Mouse (Mus musculus) monocyte, adult 2 months (primary cell): ENCODE results near the gene Alg5.
"Not testable (repeated sequence)": the region's sequence is repeated elsewhere in the genome, so short reads cannot be mapped to it uniquely, and the experiment has no call there.

ENCODE experiments used
- DNase-seq, 2 experiments: peaks; one replicate each; pipeline ENCODE4 v3.0.0; 2022; ENCODE audit warnings: low spot score in 2 of 2, low read depth in 1 of 2

The Alg5 gene

DNA sequence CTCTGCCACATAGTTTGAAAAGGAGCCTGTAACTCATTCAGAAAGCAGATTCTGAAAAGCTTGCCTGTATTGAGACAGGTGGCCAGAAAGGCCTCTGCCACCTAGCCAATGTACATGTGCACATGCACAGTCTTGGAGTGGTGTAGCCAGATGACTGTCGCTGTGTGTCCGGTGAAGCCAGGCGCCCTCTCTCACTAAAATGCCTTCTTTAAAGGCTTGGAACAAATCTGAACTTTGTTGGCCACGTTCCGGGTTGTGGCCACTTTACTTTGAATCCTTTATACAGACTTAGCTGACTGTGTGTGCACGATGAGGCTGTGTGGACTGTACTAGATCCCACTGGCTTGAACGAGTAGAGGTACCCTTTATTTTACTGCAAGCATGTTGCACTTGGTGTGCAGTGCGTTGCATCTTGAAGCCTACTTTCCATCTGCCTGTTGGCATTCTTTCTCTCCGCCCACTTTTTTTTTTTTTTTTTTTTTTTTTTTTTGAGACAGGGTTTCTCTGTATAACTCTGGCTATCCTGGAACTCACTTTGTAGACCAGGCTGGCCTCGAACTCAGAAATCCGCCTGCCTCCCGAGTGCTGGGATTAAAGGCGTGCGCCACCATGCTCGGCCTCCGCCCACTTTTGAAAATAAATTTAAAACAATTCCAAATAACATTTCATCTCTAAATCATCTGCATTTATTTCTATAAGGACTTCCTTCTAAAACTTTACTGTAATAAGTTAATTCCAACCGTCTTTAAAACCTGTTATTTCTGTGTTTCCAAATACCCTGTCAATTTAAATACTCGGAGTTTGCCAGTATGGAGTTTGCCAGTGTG is 975 bp downstream of the Alg5 start:
- DNase-seq: no peak

DNA sequence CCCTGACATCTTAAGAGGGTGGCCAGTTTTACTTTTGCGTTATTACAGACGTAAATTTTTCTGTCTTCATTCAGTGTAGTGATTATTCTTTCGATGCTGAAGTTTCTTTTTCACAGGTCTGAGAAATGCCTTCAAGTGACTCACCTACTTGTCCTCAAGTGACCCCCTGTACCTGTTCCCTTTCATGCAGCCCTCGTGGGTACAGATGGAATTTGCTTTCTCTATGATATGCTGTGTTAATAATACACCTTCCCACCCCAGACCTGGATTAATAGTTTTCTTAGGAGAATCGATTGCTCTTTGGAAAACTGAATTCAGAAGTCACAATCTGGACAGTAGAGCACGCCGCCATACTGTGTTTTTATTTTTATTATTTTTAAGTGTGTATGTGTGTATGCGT is 2.0 kb downstream of the Alg5 start:
- DNase-seq: no peak

DNA sequence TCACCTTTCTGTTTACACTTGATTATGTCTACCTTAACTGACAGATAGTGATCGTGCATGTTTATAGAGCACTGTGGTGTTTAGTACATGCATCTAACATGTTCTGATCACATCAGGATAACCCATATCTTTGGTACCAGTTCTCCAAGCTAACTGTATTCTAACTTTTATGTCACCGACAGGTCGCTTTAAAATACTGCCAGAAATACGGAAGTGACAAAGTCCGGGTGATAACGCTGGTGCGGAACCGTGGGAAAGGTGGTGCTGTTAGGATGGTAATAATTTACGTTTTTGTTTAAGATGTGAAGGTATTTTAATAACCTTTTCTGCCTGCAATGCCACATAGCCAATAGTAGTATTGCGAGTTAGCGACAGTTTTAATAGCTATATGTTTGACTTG is 6.6 kb downstream of the Alg5 start:
- no peak for DNase-seq

GRCm38 (mm10) chr3:54745799-54746198 is 10.5 kb downstream of the Alg5 start:
- DNase-seq: no peak

DNA sequence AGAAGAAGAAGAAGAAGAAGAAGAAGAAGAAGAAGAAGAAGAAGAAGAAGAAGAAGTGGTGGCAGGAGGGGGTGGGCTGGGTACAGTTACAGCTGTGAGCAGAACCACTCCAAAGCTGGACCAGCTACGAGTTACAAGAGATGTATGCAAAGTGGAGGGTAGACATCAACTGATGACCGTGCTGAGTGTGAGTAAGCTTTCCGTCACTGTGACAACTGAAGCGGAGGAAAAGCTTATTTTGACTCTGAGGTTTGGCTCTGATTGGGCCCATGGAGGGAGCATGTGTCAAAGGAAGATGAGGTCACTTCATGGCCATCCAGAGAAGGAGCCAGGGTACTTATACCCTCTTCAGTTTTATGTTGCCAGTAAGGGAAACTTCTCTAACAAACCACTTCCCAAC is 18.1 kb downstream of the Alg5 start:
- no peak for DNase-seq

DNA sequence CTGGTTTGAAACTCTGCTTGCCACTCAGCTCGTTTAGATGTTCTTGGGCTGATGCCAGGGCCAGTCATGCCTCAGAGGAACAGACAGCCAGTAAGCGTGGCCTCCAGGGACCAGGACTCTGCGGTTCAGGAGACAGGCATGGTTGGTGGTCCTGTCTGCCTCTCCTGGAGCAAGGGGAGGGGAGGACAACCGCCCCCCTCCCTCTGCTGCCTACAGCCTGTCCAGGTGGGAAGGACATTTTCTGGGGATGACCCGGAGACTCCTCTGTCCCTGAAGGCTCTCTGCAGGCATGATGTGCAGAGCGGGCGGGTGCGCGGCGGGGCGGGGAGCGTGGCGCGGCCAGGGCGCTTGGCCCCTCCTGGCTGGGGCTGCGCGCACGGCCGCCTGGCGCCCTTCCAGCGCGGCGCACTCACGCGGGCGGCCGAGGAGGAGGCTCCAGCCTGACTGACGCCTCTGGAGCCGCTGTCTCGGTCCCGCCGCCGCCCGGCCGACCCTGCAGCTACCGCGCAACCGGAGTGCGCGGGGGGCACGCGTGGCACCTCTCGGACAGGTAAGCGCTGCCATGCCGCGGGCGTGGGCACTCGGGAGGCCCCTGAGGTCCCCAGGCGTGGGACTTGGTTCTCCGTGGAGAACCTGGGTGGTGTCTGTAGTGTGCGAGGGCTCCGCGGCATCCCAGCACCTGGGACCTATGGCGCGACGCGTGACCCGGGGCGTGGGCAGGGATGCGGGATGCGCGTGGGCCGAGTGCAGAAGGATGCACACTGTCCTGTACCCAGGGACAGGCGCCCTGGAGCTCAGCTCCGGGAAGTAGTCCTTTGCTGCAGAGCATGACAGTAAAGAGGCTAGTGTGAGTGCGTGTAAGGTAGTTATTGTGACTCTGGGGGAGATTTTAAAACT is 20.1 kb downstream of the Alg5 start, which contains the start of gene Smad9:
Gene Smad9, plus strand, starts transcription at position 438 of the 897 bp plus-strand sequence.
- no peak for DNase-seq

DNA sequence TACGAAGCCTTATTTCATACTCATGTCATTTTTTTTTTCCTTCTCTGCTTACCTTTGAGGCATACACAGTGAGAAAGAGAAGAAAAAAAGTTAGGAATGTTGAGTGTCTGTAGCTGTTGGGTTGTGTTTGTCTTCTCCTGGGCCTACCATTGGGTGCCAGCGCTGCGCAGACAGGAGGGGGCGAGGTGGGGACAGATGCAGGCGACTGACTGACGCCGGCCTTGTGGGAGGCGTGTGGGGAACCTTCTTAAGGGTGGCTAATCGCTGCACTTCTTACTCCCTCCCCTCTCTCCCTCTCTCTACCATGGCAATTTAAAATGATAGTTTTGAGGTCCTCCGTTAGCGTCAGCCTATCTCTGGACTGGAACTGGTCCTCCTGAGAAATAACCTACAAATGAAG is 20.7 kb downstream of the Alg5 start:
- no peak for DNase-seq

DNA sequence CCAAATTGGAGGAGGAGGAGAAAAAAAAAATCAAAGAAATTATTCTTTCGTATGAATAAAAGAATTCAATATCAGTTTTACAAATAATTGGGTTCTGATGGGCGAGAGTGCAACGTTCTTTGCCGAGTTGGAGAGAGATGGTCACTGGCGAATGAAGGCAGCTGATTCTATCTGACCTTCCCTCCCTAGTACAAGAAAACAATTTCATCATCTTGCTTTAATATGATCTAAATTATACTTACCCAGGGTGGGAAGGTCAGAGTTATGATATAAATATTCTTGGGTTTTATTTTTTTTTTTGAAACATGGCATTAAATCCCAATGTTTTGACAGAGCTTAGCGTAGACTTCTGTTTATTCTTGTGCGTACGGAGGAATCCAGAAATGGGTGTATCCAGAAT is 22.1 kb downstream of the Alg5 start:
- no peak for DNase-seq

GRCm38 (mm10) chr3:54759211-54759610 is 23.9 kb downstream of the Alg5 start:
- DNase-seq: no peak

GRCm38 (mm10) chr3:54760321-54761115 is 25.2 kb downstream of the Alg5 start:
- DNase-seq: no peak

DNA sequence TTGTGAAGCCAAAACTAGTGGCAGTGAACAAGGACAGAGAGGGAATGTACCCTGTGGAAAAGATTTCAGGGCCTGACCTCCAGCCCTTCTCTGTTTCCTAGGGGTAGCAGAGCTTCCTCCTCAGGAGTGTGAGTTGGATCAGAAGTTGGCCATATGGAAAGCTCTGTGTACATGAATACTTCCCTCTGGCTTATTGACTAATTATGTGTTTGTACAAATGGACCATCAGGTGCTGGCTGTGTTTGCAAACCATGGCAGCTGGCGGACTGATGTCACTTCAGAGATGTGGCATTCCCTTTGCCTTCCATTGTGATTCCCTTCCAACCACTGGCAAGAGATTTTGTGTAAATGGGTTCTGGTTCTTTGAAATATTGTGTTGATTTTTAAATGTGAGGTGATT is 25.9 kb downstream of the Alg5 start:
- DNase-seq: no peak

GRCm38 (mm10) chr3:54764418-54764817 is 29.1 kb downstream of the Alg5 start:
- DNase-seq: no peak

GRCm38 (mm10) chr3:54765521-54765920 is 30.2 kb downstream of the Alg5 start:
- not testable (repeated sequence) for DNase-seq

GRCm38 (mm10) chr3:54766034-54766433 is 30.7 kb downstream of the Alg5 start:
- no peak for DNase-seq

GRCm38 (mm10) chr3:54766811-54767210 is 31.5 kb downstream of the Alg5 start:
- DNase-seq: no peak

GRCm38 (mm10) chr3:54768592-54768991 is 33.3 kb downstream of the Alg5 start:
- no peak for DNase-seq

- no peak for DNase-seq
These were observed 34.3 kb downstream of the Alg5 start for GRCm38 (mm10) chr3:54769349-54770275.

DNA sequence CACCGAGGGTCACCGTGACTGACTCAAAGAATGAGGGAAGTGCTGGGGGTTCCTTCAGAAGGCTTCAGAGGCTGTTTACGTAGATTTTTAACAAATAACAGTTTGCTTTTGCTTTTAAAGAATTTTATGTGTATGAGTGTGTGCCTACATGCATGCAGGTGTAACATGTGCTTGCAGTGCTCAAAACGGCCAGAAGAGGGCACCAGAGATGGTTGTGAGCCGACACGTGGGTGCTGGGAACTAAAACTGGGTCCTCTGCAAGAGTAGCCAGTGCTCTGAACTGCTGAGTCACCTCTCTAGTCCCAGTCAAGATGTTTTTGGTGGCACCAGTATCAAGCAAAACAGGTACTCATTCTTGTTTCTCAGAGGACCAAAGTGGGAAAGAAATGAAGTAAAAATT is 38.3 kb downstream of the Alg5 start:
- no peak for DNase-seq

DNA sequence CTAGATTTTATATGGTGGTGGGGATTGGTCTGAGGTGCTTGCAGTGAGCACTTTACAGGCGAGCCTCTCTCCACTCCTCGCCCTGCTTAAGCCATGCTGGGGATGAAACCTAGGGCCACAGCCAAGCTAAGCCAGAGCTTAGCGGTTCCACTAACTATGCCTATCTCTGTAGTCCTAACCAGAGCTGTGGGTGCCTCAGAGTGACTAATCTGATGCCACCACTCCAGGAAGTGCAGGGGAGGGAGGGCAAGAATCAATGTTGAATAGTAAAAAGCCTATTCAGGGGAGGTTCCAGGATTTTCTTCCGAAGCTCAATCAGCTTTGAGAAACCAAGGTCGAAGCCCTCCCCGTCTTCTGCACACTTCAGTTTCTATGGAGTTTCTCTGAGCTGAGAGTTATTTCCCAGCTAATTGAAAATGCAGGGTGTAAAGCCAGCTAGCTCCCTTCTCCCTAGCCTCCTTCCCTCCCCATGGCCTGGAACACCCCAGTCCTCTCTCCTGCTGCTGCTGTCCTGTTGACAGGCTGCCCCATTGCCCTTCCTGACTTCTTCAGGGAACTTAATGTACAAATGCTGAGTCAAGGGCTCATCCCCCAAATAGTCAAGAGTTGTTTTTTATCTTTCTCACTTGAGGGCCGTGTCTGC is 40.8 kb downstream of the Alg5 start:
- DNase-seq: no peak

DNA sequence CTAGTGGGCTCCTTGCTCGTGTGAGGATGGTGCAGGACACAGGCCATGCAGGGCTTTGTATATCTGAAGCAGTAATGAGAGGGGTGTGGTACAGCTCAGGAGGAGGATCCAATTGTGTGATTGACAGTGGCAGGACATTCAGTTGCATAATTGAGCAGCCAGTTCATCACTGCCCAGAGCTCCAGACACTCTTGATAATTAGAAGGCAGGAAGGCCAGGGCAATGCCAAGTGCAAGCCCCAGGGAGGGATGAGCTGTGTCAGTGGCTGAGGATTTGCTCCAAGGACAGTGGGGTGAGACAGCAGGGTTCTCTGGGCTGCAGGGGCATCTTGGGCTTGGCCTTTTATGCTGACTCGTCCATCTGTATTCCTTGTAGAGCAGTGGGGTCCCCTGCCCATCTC is 55.3 kb downstream of the Alg5 start:
- DNase-seq: no peak
